Mouse (Mus musculus): Measurements from ENCODE around the gene Stk35.

DNA sequence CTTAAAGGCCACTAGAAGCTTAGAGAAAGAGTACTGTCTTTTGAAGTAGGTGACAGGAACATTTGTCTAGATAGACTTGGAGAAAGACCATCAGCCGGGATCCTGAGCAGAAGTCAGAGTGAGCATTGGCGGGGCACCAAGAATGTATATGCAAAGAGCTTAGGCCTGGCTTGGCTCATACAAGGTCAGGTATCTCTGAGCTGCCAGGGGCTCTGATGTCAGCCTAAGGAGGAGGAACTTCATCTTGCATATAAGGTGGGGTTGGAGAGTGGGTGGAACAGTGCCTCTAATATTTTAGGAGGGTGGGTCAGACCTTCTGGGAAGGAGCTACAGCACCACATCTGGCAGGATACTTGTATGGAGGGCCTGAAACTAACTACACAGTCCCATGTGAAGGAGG lies 18.6 kb downstream of the Stk35 start:
- TF ChIP-seq CTCF (IDR thresholded peaks at IDR 0.05; ENCODE audit: borderline replicate concordance, control insufficient read depth, extremely low read depth, insufficient read depth, low read length, poor library complexity) (no peak), POLR2A (IDR thresholded peaks at IDR 0.05; ENCODE audit: control insufficient read depth, extremely low read depth, insufficient read depth, low read length, poor library complexity) (no peak)

Measured in thymus, adult 2 months (tissue).